Mouse (Mus musculus): ENCODE data around the gene Mkln1.

Gene Mkln1

DNA sequence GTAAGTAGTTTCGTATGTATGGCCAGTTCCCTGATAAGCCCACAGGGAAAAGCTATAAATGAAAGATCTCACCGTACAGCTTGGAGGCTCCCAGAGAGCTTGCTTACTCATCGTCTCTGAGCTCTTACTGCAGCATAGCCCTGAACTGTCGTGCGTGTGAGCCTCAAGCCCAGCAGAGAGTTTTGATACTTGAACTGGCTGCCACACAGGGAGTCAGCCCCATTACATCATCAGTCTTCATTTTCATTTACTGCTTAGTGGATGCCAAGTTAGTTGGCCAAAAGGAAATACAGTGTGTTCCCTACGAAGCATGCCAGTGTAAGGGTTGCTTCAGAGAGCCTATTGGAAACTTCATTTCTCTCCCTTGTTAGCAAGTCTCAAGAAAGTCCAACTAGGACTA lies 115.2 kb downstream of the Mkln1 start:
- DNase-seq (ENCODE audit: low spot score in 2 of 2): no peak

- DNase-seq (ENCODE audit: low spot score in 2 of 2): no peak
Observed at GRCm38 (mm10) chr6:31517681-31518337, 119.3 kb downstream of the Mkln1 start.

GRCm38 (mm10) chr6:31518338-31518698 lies 119.8 kb downstream of the Mkln1 start:
- DNase-seq (ENCODE audit: low spot score in 2 of 2): no peak

GRCm38 (mm10) chr6:31519001-31519471 lies 120.5 kb downstream of the Mkln1 start:
- DNase-seq (ENCODE audit: low spot score in 2 of 2): no peak

- no peak for DNase-seq (ENCODE audit: low spot score in 2 of 2)
Observed at GRCm38 (mm10) chr6:31520486-31521215, 122.1 kb downstream of the Mkln1 start.

GRCm38 (mm10) chr6:31521491-31522355 lies 123.2 kb downstream of the Mkln1 start:
- no peak for DNase-seq (ENCODE audit: low spot score in 2 of 2)

DNA sequence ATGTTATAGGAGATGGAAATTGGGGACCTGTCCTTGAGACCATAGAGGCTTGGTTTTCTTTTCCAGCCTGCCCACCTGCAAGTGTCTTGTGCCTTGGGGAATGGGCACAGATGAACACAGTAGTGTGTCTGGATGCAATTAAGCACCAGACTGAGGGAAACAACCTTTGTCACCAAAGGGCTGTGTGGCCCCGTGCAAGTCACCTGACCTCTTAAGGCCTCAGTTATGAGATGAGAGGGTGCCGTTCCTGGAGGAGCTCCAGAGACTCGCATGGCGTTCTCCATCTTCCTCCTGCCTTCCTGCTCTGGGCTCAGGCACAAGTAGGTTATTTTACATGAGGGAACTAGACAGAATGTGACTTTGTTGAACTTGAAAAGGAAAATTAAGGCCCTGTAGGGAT lies 123.9 kb downstream of the Mkln1 start:
- no peak for DNase-seq (ENCODE audit: low spot score in 2 of 2)

GRCm38 (mm10) chr6:31523039-31523438 lies 124.5 kb downstream of the Mkln1 start:
- DNase-seq (ENCODE audit: low spot score in 2 of 2): no peak

DNA sequence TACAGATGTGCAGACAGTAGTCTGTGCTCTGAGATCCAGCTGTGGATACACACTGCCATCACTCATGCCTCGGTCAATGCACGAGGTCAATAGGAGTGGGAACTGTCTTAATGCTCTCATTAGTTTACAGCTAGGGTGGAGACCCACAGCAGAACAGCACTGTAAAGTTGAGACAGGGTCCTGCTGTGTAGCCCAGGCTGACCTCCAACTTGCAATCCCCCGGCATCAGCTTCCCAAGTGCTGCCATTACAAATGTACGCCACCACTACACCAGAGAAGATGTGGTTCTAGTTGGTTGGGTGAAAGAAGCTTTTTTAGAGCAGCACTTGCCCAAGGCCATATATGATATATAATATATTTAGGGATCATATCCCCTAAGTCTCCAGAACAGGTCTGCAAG lies 125.1 kb downstream of the Mkln1 start:
- no peak for DNase-seq (ENCODE audit: low spot score in 2 of 2)

- no peak for DNase-seq (ENCODE audit: low spot score in 2 of 2)
Observed at GRCm38 (mm10) chr6:31524121-31524520, 125.6 kb downstream of the Mkln1 start.

DNA sequence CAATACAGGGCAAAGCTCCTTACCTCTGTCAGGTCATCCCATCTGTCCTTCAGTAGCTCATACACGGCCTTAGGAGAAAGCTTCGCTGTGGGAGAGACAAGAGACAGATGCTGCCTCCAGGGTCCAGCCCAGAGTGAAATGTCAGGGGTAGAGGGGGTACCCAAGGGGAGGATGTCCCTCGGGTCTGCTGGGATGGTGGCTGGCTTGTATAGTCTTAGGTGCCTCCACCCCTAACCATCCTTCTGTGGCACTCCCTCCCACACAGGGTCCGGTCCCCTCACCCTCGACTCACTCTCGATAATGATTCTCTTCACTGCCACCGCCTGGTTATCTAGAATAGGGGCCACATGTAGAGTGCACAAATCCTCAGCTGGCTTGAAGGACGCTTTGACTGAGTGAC lies 126.1 kb downstream of the Mkln1 start:
- DNase-seq (ENCODE audit: low spot score in 2 of 2): no peak

- DNase-seq (ENCODE audit: low spot score in 2 of 2): no peak
Observed at GRCm38 (mm10) chr6:31525231-31525900, 126.8 kb downstream of the Mkln1 start.

DNA sequence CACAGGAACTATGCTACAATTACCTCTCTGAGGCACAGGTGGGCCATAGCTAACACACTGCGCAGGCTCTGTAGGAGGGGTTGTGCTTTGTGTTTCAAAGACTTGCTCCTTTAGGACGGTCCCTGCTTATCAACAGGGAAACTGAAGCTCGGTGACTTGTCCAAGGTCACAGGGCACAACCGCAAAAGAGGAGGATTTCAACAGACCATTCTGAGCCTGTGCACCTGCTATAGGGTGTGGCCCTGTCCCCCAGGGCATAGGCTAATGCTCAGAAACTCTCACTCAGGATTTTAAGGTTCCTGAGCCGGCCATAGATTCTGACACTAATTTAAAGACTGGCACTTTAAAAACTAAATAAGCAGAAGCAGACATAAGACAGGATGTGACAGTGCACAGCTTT lies 128.4 kb downstream of the Mkln1 start:
- DNase-seq (ENCODE audit: low spot score in 2 of 2): no peak

DNA sequence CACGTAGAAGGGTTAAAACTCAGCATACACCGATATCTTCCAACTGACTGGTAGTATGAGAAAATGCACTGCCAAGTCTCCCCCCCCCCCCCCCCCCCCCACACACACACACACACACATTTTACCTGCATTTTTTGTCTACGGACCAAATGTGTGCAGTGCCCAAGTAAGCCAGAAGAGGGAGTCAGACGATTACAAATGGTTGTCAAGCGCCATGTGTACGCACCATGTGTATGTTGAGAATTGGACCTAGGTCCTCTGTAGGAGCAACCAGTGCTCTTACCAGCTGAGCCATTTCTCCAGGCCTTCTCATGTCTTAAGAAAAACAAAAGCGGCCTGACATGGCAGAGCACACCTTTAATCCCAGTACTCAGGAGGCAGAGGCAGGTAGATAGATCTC lies 129.4 kb downstream of the Mkln1 start:
- peak in 1 of 2 experiments; percentile 24 for DNase-seq (ENCODE audit: low spot score in 2 of 2)

DNA sequence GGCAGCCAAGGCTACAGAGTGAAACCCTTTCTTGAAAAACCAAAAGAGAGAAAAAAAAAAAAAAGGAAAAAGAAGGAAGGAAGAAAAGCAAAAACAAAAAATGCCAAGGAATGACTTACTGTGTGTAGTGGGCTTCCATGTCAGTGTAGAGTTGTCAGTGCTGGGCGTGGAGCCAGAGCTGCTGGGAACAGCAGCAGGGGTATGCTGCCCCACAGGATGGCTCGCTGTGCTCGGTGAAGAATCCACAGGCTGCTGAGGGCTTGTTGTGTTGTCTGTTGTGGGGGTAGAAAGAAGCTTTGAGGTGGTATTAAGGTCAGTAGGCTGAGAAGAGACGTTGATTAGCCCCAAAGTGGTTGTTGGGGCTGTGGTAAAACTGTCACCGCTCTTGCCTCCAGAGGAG lies 129.8 kb downstream of the Mkln1 start:
- DNase-seq (ENCODE audit: low spot score in 2 of 2): no peak

- DNase-seq (ENCODE audit: low spot score in 2 of 2): no peak
Observed at GRCm38 (mm10) chr6:31531880-31532279, 133.3 kb downstream of the Mkln1 start.

- DNase-seq (ENCODE audit: low spot score in 2 of 2): no peak
Observed at GRCm38 (mm10) chr6:31534705-31535104, 136.2 kb downstream of the Mkln1 start.

DNA sequence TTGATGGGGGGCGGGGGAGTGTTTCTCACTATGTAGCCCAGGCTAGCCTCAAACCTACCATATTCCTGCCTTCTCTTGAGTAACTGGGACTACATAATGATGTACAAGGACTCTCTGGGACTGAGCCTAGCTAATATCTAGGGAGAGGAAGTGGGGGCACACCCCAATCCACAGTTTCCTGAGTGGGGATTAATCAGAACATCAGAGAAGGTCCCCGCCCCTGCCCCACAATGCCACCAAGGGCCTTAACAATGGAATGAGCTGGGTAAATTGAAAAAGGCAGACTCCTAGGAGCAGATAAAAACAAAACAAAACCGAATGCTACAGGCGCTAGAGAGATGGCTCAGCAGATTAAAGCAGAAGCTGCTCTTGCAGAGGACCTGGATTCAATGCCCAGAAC lies 138.7 kb downstream of the Mkln1 start:
- no peak for DNase-seq (ENCODE audit: low spot score in 2 of 2)

- DNase-seq (ENCODE audit: low spot score in 2 of 2): no peak
Observed at GRCm38 (mm10) chr6:31538112-31538511, 139.6 kb downstream of the Mkln1 start.

DNA sequence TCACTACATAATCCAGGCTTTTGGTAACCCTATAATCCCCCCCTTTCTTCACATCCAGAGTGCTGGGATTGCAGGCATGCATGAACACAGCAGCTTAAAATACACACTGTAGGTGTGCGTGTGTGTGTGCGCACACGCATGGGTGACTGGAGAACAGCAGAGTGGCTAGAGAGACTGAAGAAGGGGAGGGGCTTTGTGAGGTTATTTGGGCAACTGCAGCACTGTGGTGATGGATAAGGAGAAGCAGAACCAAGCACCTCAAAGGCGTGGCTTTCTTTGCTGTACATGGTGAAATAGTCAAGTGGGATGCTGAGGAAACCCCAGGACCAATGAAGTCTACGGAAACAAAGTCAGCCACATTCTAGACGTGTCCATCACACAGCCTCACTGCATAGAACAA lies 141.5 kb downstream of the Mkln1 start:
- no peak for DNase-seq (ENCODE audit: low spot score in 2 of 2)

GRCm38 (mm10) chr6:31544318-31544717 lies 145.8 kb downstream of the Mkln1 start:
- DNase-seq (ENCODE audit: low spot score in 2 of 2): no peak

All from urinary bladder, adult 18-20 months (tissue).